Mouse (Mus musculus) kidney, postnatal 0 days (tissue): ENCODE results near the gene Pibf1. TPM values are rescaled to one million over a fixed set of nuclear protein-coding genes. Genes with fewer than 3 reads are reported as not detected.

Experiments
- ATAC-seq: fragments of 200-750 bp; cut with Nextera tagmentation; replicated peaks from 2 replicates; pipeline ENCODE4 v1.8.0; 2017; ENCODE audit warnings: low read depth, moderate number of reproducible peaks, moderate TSS enrichment, moderate library complexity; ENCODE audit not compliant: low FRiP score
- DNase-seq: peaks from one replicate; pipeline ENCODE4 v3.0.0-alpha.2; 2016; ENCODE audit warnings: low spot score
- H3K27ac ChIP-seq: fragments of 300-500 bp; sonication (generic); 2 replicates; pipeline ENCODE4 v1.5.1; 2014; ENCODE audit warnings: mild to moderate bottlenecking
- H3K27me3 ChIP-seq: fragments of 300-500 bp; sonication (generic); 2 replicates; pipeline ENCODE4 v1.6.1; 2014; ENCODE audit warnings: low read length, mixed read lengths; ENCODE audit not compliant: insufficient read depth
- H3K36me3 ChIP-seq: fragments of 300-500 bp; sonication (generic); 2 replicates; pipeline ENCODE4 v1.6.1; 2014; ENCODE audit warnings: low read length, mixed read lengths; ENCODE audit not compliant: insufficient read depth
- H3K4me1 ChIP-seq: fragments of 300-500 bp; sonication (generic); replicated peaks from 2 replicates; pipeline ENCODE4 v1.6.1; 2014; ENCODE audit warnings: antibody characterized with exemption, low read length, mixed read lengths; ENCODE audit not compliant: insufficient read depth
- H3K4me2 ChIP-seq: fragments of 300-500 bp; sonication (generic); 2 replicates; pipeline ENCODE4 v1.6.1; 2014; ENCODE audit warnings: mild to moderate bottlenecking, low read length, moderate library complexity, mixed read lengths
- H3K4me3 ChIP-seq: fragments of 300-500 bp; sonication (generic); replicated peaks from 2 replicates; pipeline ENCODE4 v1.5.1; 2014; ENCODE audit warnings: low read depth, low read length
- H3K9ac ChIP-seq: fragments of 300-500 bp; sonication (generic); 2 replicates; pipeline ENCODE4 v1.6.1; 2014; ENCODE audit warnings: low read depth, low read length
- H3K9me3 ChIP-seq: fragments of 300-500 bp; sonication (generic); replicated peaks from 2 replicates; pipeline ENCODE4 v1.6.1; 2016; ENCODE audit warnings: low read length, inconsistent platforms, mixed read lengths
- CTCF ChIP-seq: IDR thresholded peaks from 2 replicates; pipeline ENCODE4 v1.5.1; 2016; ENCODE audit warnings: antibody characterized with exemption, low read depth, mild to moderate bottlenecking, moderate library complexity
- WGBS: fragments of 180-500 bp; shearing (Covaris S2); extraction: QIAGEN DNeasy Blood & Tissue Kit; methylation state at CpG from one replicate; pipeline ENCODE4 v1.1.7; 2014; 5-methylcytosine and 5-hydroxymethylcytosine counted together
- polyA plus RNA-seq: library from polyadenylated mRNA; unstranded; fragments of >200 nt; fragmentation: Nextera tagmentation; extraction: Ambion mirVana; gene quantifications from 2 replicates; pipeline ENCODE4 v1.2.1, GENCODE M21; 2015

Pibf1 gene
- 12.7 and 15.1 TPM in 2 replicates for polyA plus RNA-seq

DNA sequence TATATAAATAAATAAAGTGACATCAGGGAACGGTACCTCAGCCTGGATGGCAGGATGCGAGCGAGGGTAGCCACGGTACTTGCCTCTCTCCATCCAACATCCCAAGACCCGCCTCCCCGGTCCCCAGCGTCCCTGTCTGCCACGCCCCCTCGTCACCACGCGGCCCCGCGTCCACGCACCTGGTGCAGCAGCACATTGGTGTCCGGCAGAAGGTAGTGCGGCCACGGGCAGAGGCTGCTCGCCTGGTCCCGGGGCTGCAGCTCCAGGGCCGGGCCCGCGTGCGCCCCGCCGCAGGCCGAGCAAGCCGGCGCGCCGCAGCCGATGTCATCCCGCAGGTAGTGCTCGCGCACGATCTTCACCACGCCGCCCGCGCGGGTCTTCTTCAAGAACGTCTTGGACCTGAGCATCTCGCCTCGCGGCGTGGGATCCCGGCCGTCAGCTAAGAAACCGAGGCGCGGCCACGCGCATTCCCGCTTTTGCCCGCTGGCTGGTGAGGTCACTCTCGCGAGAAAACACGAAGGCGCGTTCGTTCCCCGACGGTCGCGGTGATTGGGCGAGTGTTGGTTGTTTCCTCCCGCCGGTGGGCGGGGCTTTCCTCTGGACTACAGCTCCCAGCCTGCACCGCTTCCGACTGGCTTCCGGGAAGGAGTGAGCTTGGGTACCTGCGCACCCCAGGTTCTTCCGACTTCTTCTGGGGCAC lies at the start of gene Pibf1, which contains the start of gene Dis3:
Gene Pibf1 (plus strand): TSS at position 158 of the 700 bp plus-strand sequence.
Gene Dis3 (minus strand): TSS at position 504 of the 700 bp plus-strand sequence.
- TF ChIP-seq CTCF, result no peak
- peak within 1 kb of the TSS; percentile 81 for H3K9ac ChIP-seq
- H3K36me3 ChIP-seq, result peaks cover 31% of the 10 kb centered on the region
- peak within 1 kb of the TSS; percentile 63 for H3K4me3 ChIP-seq
- ATAC-seq, result peak; percentile 100
- H3K4me2 ChIP-seq, result peak within 1 kb of the TSS; percentile 66
- WGBS, result under 1% methylated on average over 72 of the region's 73 CpGs
- H3K27me3 ChIP-seq, result no peaks in the 10 kb centered on the region
- peak within 1 kb of the TSS; percentile 42 for H3K27ac ChIP-seq
- peak; percentile 98 for DNase-seq
- H3K4me1 ChIP-seq, result no peaks in the 10 kb centered on the region
- no peaks in the 10 kb centered on the region for H3K9me3 ChIP-seq

GRCm38 (mm10) chr14:99058959-99059586 lies 40.2 kb upstream of the Pibf1 start:
- H3K27ac ChIP-seq, result no peak overlapping the region
- ATAC-seq (no peak), DNase-seq (peak; percentile 35)
- no peaks in the 10 kb centered on the region for H3K27me3 ChIP-seq
- H3K4me2 ChIP-seq, result no peak overlapping the region
- TF ChIP-seq CTCF, result no peak
- H3K9me3 ChIP-seq, result no peaks in the 10 kb centered on the region
- no peaks in the 10 kb centered on the region for H3K4me1 ChIP-seq
- no peak overlapping the region for H3K9ac ChIP-seq
- peaks cover 35% of the 10 kb centered on the region for H3K36me3 ChIP-seq
- WGBS, result 71% methylated on average over 7 of the region's 7 CpGs
- no peak overlapping the region for H3K4me3 ChIP-seq

DNA sequence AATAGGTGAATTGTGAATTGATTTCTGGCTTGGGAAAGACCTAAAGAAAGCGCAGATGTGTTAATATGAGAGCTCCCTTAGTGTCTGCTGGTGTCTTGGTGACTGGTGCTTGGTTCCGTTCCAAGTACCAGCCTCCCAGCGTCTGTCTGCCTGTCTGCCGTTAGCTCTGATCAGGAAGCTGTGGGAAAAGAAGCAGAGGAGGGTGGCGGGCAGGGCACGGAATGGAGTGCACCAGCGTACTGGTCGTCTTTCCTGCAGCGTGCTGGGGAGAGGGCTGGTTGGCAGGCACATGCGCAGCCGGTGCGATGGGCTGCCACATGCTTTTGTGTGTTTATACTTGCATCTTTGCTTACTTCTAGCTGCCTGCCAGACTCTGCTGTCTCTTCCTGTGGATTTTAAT lies 38.6 kb upstream of the Pibf1 start:
- Histone ChIP-seq H3K4me3 (no peak overlapping the region), H3K9me3 (no peaks in the 10 kb centered on the region), H3K27me3 (no peaks in the 10 kb centered on the region), H3K36me3 (peaks cover 41% of the 10 kb centered on the region), H3K4me1 (no peaks in the 10 kb centered on the region), H3K9ac (no peak overlapping the region), H3K4me2 (no peak overlapping the region), H3K27ac (no peak overlapping the region)
- no peak for TF ChIP-seq CTCF
- DNase-seq (no peak), ATAC-seq (no peak)
- WGBS, result 92% methylated on average over 12 of the region's 12 CpGs

DNA sequence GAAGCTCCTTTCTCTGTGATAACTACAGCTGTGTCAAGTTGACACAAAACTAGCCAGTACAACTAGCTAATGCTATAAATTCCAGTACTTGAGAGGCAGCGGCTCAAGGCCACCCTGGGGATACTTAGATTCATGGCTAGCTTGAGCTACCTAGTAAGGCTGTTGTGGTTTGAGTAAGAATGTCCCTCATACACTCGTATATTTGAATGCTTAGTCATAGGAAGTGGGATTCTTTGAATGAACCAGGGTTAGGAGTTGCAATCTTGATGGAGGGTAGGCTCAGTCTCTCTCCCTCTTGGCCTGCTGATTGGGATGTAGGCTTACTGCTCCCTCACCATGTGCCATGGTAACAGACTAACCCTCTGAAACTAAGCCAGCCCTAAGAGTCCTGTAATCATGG lies 36.1 kb upstream of the Pibf1 start:
- no peak for DNase-seq
- ATAC-seq, result no peak
- H3K27ac ChIP-seq, result no peak overlapping the region
- H3K4me1 ChIP-seq, result no peaks in the 10 kb centered on the region
- no peak overlapping the region for H3K4me3 ChIP-seq
- no peaks in the 10 kb centered on the region for H3K27me3 ChIP-seq
- 98% methylated on average over 2 of the region's 2 CpGs for WGBS
- peaks cover 36% of the 10 kb centered on the region for H3K36me3 ChIP-seq
- TF ChIP-seq CTCF, result no peak
- H3K9ac ChIP-seq, result no peak overlapping the region
- H3K4me2 ChIP-seq, result no peak overlapping the region
- no peaks in the 10 kb centered on the region for H3K9me3 ChIP-seq

- WGBS, result 93% methylated on average over 4 of the region's 4 CpGs
- peaks cover 24% of the 10 kb centered on the region for H3K36me3 ChIP-seq
- no peaks in the 10 kb centered on the region for H3K4me1 ChIP-seq
- H3K9me3 ChIP-seq, result no peaks in the 10 kb centered on the region
- TF ChIP-seq CTCF, result no peak
- H3K4me2 ChIP-seq, result no peak overlapping the region
- no peak for DNase-seq
- H3K27me3 ChIP-seq, result no peaks in the 10 kb centered on the region
- H3K27ac ChIP-seq, result no peak overlapping the region
- no peak overlapping the region for H3K4me3 ChIP-seq
- ATAC-seq, result no peak
- H3K9ac ChIP-seq, result no peak overlapping the region
Measured at GRCm38 (mm10) chr14:99071146-99071545, 28.1 kb upstream of the Pibf1 start.

DNA sequence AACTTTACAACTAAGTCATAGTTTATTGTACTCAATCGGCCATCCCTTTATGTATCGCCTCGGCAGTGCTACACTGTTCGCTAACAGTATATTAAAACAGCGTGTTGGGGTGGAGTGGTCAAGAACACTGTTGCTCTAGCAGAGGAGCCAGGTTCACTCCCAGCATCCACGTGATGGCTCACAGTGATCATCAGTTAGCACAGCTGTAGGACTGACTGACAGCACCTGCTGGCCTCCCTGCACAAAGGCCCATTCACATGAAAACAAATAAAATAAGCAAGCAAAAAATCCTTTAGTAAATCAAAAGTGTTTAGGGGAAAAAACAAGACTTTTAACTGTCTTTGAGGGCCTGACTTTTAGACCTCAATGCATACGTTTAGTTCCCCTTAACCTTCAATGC lies 10.3 kb upstream of the Pibf1 start:
- ATAC-seq, result no peak
- 92% methylated on average over 7 of the region's 7 CpGs for WGBS
- Histone ChIP-seq H3K9ac (no peak overlapping the region), H3K4me1 (no peaks in the 10 kb centered on the region), H3K4me2 (no peak overlapping the region), H3K4me3 (no peak overlapping the region), H3K27me3 (no peaks in the 10 kb centered on the region), H3K36me3 (peaks cover 60% of the 10 kb centered on the region), H3K9me3 (no peaks in the 10 kb centered on the region), H3K27ac (no peak overlapping the region)
- DNase-seq, result no peak
- TF ChIP-seq CTCF, result no peak
